Mouse (Mus musculus) c-Kit-positive CD71-positive TER-119-positive erythroid progenitor cells, embryonic 14.5 days (primary cell): ENCODE data around the gene Saal1.
A peak's percentile ranks its signal among the peaks of the same experiment; 100 is the strongest.
"Not testable (repeated sequence)": the region's sequence is repeated elsewhere in the genome, so short reads cannot be mapped to it uniquely, and the experiment has no call there.

Experiments used
- DNase-seq: peaks from one replicate; pipeline ENCODE4 v3.0.0-alpha.2; 2013; ENCODE audit warnings: low spot score

The Saal1 gene

GRCm38 (mm10) chr7:46686827-46687226, 23.7 kb downstream of the Saal1 start:
- DNase-seq, result no peak

- DNase-seq, result no peak
Measured at GRCm38 (mm10) chr7:46680732-46681131, 29.7 kb downstream of the Saal1 start.

GRCm38 (mm10) chr7:46679044-46679443, 31.4 kb downstream of the Saal1 start:
- DNase-seq, result not testable (repeated sequence)

GRCm38 (mm10) chr7:46678417-46678816, 32.1 kb downstream of the Saal1 start:
- DNase-seq, result no peak

- DNase-seq, result no peak
Measured at GRCm38 (mm10) chr7:46676808-46677360, 33.6 kb downstream of the Saal1 start.

GRCm38 (mm10) chr7:46675886-46676285, 34.6 kb downstream of the Saal1 start:
- no peak for DNase-seq

GRCm38 (mm10) chr7:46675061-46675460, 35.4 kb downstream of the Saal1 start:
- DNase-seq, result no peak

GRCm38 (mm10) chr7:46672160-46672672, 38.3 kb downstream of the Saal1 start, which contains the start of gene Tph1:
TSS of gene Tph1 (minus strand) at chr7:46672537.
- no peak for DNase-seq

GRCm38 (mm10) chr7:46667256-46667655, 43.2 kb downstream of the Saal1 start:
- DNase-seq, result no peak

GRCm38 (mm10) chr7:46665236-46665635, 45.2 kb downstream of the Saal1 start:
- peak; percentile 17 for DNase-seq

GRCm38 (mm10) chr7:46661591-46662090, 48.8 kb downstream of the Saal1 start:
- no peak for DNase-seq

GRCm38 (mm10) chr7:46652279-46652678, 58.2 kb downstream of the Saal1 start:
- DNase-seq, result no peak

- not testable (repeated sequence) for DNase-seq
Measured at GRCm38 (mm10) chr7:46650231-46650630, 60.2 kb downstream of the Saal1 start.

- no peak for DNase-seq
Measured at GRCm38 (mm10) chr7:46648431-46649140, 61.9 kb downstream of the Saal1 start.

GRCm38 (mm10) chr7:46643172-46643571, 67.3 kb downstream of the Saal1 start:
- DNase-seq, result no peak

- no peak for DNase-seq
Measured at GRCm38 (mm10) chr7:46640062-46640461, 70.4 kb downstream of the Saal1 start.

- peak; percentile 75 for DNase-seq
Measured at GRCm38 (mm10) chr7:46639692-46640031, 70.8 kb downstream of the Saal1 start, which contains the start of gene Sergef. TSS of gene Sergef (minus strand) at chr7:46639807.

- peak; percentile 9 for DNase-seq
Measured at GRCm38 (mm10) chr7:46638889-46639691, 71.4 kb downstream of the Saal1 start.
